Mouse (Mus musculus) ovary, postnatal 14 days (tissue): ENCODE data around the gene Cep97.
A peak's percentile ranks its signal among the peaks of the same experiment; 100 is the strongest.
"Not testable (repeated sequence)": the region's sequence is repeated elsewhere in the genome, so short reads cannot be mapped to it uniquely, and the experiment has no call there.

ENCODE experiments used
- DNase-seq: peaks from one replicate; pipeline ENCODE4 v3.0.0; 2022; ENCODE audit warnings: low spot score

Gene Cep97

GRCm38 (mm10) chr16:55934453-55935037 lies at the start of gene Cep97:
Cep97 (minus strand) TSS chr16:55934855.
- peak; percentile 70 for DNase-seq

GRCm38 (mm10) chr16:55974903-55975285 lies 40.2 kb upstream of the Cep97 start:
- no peak for DNase-seq

- peak; percentile 85 for DNase-seq
Observed at GRCm38 (mm10) chr16:55974256-55974902, 39.7 kb upstream of the Cep97 start.

GRCm38 (mm10) chr16:55973431-55974255 lies 39.0 kb upstream of the Cep97 start, which contains the start of gene Zbtb11:
Zbtb11 (plus strand) TSS chr16:55973883.
- peak; percentile 99 for DNase-seq

GRCm38 (mm10) chr16:55972626-55973201 lies 38.1 kb upstream of the Cep97 start:
- DNase-seq = no peak

- no peak for DNase-seq
Observed at GRCm38 (mm10) chr16:55971735-55972615, 37.3 kb upstream of the Cep97 start.

- no peak for DNase-seq
Observed at GRCm38 (mm10) chr16:55970416-55970815, 35.8 kb upstream of the Cep97 start.

GRCm38 (mm10) chr16:55969147-55969546 lies 34.5 kb upstream of the Cep97 start:
- no peak for DNase-seq

- DNase-seq = no peak
Observed at GRCm38 (mm10) chr16:55967221-55967620, 32.6 kb upstream of the Cep97 start.

GRCm38 (mm10) chr16:55966212-55966871 lies 31.7 kb upstream of the Cep97 start, which contains the start of gene Rpl24:
Rpl24 (plus strand) TSS chr16:55966275.
- DNase-seq = peak; percentile 97

GRCm38 (mm10) chr16:55964126-55964949 lies 29.7 kb upstream of the Cep97 start:
- no peak for DNase-seq

- DNase-seq = not testable (repeated sequence)
Observed at GRCm38 (mm10) chr16:55963068-55963467, 28.4 kb upstream of the Cep97 start.

- DNase-seq = not testable (repeated sequence)
Observed at GRCm38 (mm10) chr16:55954196-55954595, 19.5 kb upstream of the Cep97 start.

- DNase-seq = no peak
Observed at GRCm38 (mm10) chr16:55952771-55953170, 18.1 kb upstream of the Cep97 start.

GRCm38 (mm10) chr16:55951679-55952327 lies 17.1 kb upstream of the Cep97 start:
- no peak for DNase-seq

GRCm38 (mm10) chr16:55950946-55951678 lies 16.5 kb upstream of the Cep97 start:
- DNase-seq = peak; percentile 87

GRCm38 (mm10) chr16:55950462-55950861 lies 15.8 kb upstream of the Cep97 start:
- no peak for DNase-seq

- no peak for DNase-seq
Observed at GRCm38 (mm10) chr16:55948963-55949362, 14.3 kb upstream of the Cep97 start.
